Mouse (Mus musculus) lung, postnatal 0 days (tissue): ENCODE results near the gene Dixdc1. TPM values are rescaled to one million over a fixed set of nuclear protein-coding genes. Genes with fewer than 3 reads are reported as not detected.

ENCODE experiments used
- ATAC-seq: fragments of 200-750 bp; cut with Nextera tagmentation; 2 replicates; pipeline ENCODE4 v1.8.0; 2017; ENCODE audit warnings: moderate library complexity
- DNase-seq: peaks from one replicate; pipeline ENCODE4 v3.0.0-alpha.2; 2016; ENCODE audit warnings: low spot score
- H3K27ac ChIP-seq: fragments of 300-500 bp; sonication (generic); 2 replicates; pipeline ENCODE4 v1.5.1; 2014; ENCODE audit warnings: antibody characterized with exemption, mild to moderate bottlenecking, low read length, mixed read lengths
- H3K27me3 ChIP-seq: fragments of 300-500 bp; sonication (generic); replicated peaks from 2 replicates; pipeline ENCODE4 v1.6.1; 2014; ENCODE audit warnings: low read length, mixed read lengths; ENCODE audit not compliant: insufficient read depth
- H3K36me3 ChIP-seq: fragments of 300-500 bp; sonication (generic); 2 replicates; pipeline ENCODE4 v1.6.1; 2014; ENCODE audit warnings: low read length, mixed read lengths; ENCODE audit not compliant: insufficient read depth
- H3K4me1 ChIP-seq: fragments of 300-500 bp; sonication (generic); 2 replicates; pipeline ENCODE4 v1.6.1; 2014; ENCODE audit warnings: antibody characterized with exemption, low read depth, low read length, mixed read lengths; ENCODE audit not compliant: insufficient read depth
- H3K4me2 ChIP-seq: fragments of 300-500 bp; sonication (generic); replicated peaks from 2 replicates; pipeline ENCODE4 v1.6.1; 2014; ENCODE audit warnings: low read depth, mild to moderate bottlenecking, low read length, moderate library complexity, mixed read lengths
- H3K4me3 ChIP-seq: fragments of 300-500 bp; sonication (generic); 2 replicates; pipeline ENCODE4 v1.5.1; 2014; ENCODE audit warnings: low read depth, low read length
- H3K9ac ChIP-seq: fragments of 300-500 bp; sonication (generic); replicated peaks from 2 replicates; pipeline ENCODE4 v1.6.1; 2014; ENCODE audit warnings: low read depth, mild to moderate bottlenecking
- H3K9me3 ChIP-seq: fragments of 300-500 bp; sonication (generic); 2 replicates; pipeline ENCODE4 v1.6.1; 2016; ENCODE audit warnings: low read length, mixed read lengths
- CTCF ChIP-seq: IDR thresholded peaks from 2 replicates; pipeline ENCODE4 v1.5.1; 2016; ENCODE audit warnings: antibody characterized with exemption, mild to moderate bottlenecking
- EP300 ChIP-seq: IDR thresholded peaks from 2 replicates; pipeline ENCODE4 v1.6.1; 2016; ENCODE audit warnings: antibody characterized with exemption, mild to moderate bottlenecking, control low read depth
- WGBS: fragments of 180-500 bp; shearing (Covaris S2); extraction: QIAGEN DNeasy Blood & Tissue Kit; methylation state at CpG from one replicate; pipeline ENCODE4 v1.1.7; 2014; 5-methylcytosine and 5-hydroxymethylcytosine counted together
- polyA plus RNA-seq: library from polyadenylated mRNA; unstranded; fragments of >200 nt; fragmentation: Nextera tagmentation; extraction: Ambion mirVana; gene quantifications from 2 replicates; pipeline ENCODE4 v1.2.1, GENCODE M21; 2015

Gene Dixdc1
- polyA plus RNA-seq, 1 experiment from 2014 or later: 5.4 TPM

DNA sequence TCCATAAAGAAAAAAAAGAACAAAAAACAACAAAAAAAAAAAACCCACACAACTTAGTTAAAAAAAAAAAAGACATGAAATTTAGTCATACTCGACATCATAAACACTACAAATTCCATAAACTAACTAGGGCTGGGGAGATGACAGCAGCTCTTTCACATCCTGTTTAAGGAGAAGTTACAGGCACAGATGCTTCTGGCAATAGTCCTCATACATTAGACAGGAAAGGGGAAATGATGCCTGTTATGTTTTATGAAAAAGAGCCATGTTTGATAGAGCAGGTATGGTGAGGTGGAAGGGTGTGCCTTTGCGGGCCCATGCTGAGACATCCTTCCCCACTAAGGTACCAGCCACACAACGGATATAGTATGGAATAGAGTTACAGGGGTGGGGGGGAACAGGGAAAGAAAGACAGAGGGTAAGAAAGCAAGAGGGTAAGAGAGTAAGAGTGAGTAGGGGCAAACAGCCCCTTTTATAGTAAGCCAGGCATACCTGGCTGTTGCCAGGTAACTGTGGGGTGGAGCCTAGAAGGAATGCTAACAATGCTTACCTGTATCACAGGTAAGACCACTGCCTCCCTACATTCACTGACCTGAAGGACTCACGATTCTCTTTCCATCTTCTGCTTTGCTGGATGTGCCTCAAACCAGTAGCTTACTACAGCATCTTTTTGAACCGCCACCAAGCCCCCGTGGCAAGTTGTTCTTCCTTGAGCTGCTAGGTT lies 22.4 kb upstream of the Dixdc1 start:
- no peaks in the 10 kb centered on the region for H3K4me1 ChIP-seq
- H3K27ac ChIP-seq: 0 out of 2 replicates have a peak overlapping the region, but pooled peaks have one; percentile 12
- WGBS: 34% methylated on average over 6 of the region's 6 CpGs
- H3K4me3 ChIP-seq: no peak overlapping the region
- H3K4me2 ChIP-seq: no peak overlapping the region
- H3K9ac ChIP-seq: no peak overlapping the region
- no peak for TF ChIP-seq EP300
- no peak for TF ChIP-seq CTCF
- H3K27me3 ChIP-seq: no peaks in the 10 kb centered on the region
- ATAC-seq: 0 out of 2 replicates have a peak, but pooled peaks have one; percentile 35
- DNase-seq: no peak
- no peaks in the 10 kb centered on the region for H3K36me3 ChIP-seq
- no peaks in the 10 kb centered on the region for H3K9me3 ChIP-seq

DNA sequence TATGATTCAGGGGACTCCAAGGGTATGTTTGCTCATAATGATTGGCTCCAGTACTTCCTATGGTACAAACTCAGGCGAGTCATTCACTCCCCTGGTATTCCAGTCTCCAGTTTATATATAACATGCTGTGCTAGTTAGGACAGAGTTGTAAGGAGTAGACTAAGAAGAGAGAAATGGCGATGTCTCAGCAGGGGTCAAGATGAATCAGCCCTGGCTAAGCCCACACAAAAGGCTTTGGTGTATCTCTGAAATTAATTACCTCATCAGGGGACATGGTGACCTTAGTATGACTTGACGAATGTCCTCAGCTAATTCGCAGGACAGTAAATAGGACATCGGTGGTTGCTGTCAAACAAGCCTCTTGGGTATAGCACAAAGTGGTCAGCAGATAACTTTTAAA lies 17.4 kb upstream of the Dixdc1 start:
- TF ChIP-seq EP300: no peak
- TF ChIP-seq CTCF: no peak
- Histone ChIP-seq H3K4me2 (no peak overlapping the region), H3K9me3 (no peaks in the 10 kb centered on the region), H3K27ac (no peak overlapping the region), H3K9ac (no peak overlapping the region), H3K4me3 (no peak overlapping the region), H3K27me3 (no peaks in the 10 kb centered on the region), H3K36me3 (no peaks in the 10 kb centered on the region), H3K4me1 (no peaks in the 10 kb centered on the region)
- ATAC-seq (no peak), DNase-seq (no peak)
- WGBS: 60% methylated on average over 5 of the region's 5 CpGs

DNA sequence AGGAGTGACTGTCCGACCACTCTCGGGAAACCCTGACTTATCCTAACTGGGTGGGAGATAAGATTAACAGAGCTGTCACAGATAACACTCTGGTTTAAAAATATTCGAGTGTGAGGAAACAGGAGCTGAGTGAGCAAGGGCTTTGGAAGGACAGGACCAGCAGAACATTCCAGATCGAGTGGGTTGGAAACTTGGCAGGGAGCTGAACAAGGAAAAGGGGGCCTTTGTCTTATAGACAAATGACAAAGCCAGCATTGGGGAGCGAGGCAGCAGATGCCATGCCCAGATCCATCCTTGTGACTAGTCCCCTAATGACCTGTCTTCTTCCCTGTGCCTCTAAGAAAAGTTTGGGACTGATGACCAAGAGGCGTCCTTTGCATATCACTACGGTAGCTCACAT lies 14.6 kb upstream of the Dixdc1 start:
- DNase-seq (no peak), ATAC-seq (no peak)
- Histone ChIP-seq H3K36me3 (no peaks in the 10 kb centered on the region), H3K9ac (peak overlapping the region; percentile 48), H3K27ac (peak overlapping the region; percentile 91), H3K4me3 (peak overlapping the region; percentile 29), H3K27me3 (no peaks in the 10 kb centered on the region), H3K4me1 (peaks cover 10% of the 10 kb centered on the region; the same call in 1 of the 2 replicates), H3K9me3 (no peaks in the 10 kb centered on the region), H3K4me2 (peak overlapping the region; percentile 53)
- TF ChIP-seq CTCF (no peak), EP300 (no peak)
- WGBS: 30% methylated on average over 7 of the region's 7 CpGs

DNA sequence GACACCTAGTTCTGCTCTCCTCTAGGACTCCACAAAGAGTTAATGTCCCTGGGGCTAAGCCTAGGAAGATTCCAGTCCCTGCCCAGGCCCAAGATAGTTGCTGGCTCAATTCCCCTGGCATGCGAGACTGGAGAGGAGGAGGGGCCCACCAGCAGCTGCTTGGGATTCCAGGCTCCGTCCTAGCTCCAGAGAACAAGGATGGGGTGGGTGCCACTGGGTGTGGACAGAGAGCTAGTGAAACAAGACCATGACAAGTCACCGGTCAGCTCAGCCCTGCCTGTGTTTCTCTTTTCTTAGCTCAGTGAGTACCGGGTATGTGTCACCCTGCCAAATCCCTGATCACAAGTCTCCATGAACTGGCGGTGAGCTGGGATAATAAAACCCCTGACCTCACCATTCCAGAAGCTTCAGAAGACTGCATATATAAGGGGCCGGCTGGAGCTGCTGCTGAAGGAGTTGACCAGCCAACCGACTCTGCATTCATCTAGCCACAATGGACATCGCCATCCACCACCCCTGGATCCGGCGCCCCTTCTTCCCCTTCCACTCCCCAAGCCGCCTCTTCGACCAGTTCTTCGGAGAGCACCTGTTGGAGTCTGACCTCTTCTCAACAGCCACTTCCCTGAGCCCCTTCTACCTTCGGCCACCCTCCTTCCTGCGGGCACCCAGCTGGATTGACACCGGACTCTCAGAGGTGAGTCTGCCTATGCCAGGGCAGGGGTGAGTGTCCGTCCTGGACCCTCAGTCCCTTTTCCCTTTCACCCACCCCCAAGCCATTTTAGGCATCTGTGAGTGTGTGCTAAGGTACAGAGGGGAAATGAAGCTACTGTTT lies 13.7 kb upstream of the Dixdc1 start:
- DNase-seq (peak; percentile 96), ATAC-seq (peak; percentile 94)
- Histone ChIP-seq H3K27me3 (no peaks in the 10 kb centered on the region), H3K9me3 (no peaks in the 10 kb centered on the region), H3K4me3 (peak overlapping the region; percentile 29), H3K36me3 (no peaks in the 10 kb centered on the region), H3K9ac (peak overlapping the region; percentile 48), H3K4me1 (peaks cover 10% of the 10 kb centered on the region; the same call in 1 of the 2 replicates), H3K27ac (peak overlapping the region; percentile 91), H3K4me2 (peak overlapping the region; percentile 53)
- WGBS: 38% methylated on average over 17 of the region's 17 CpGs
- TF ChIP-seq EP300 (peak; percentile 66), CTCF (no peak)

DNA sequence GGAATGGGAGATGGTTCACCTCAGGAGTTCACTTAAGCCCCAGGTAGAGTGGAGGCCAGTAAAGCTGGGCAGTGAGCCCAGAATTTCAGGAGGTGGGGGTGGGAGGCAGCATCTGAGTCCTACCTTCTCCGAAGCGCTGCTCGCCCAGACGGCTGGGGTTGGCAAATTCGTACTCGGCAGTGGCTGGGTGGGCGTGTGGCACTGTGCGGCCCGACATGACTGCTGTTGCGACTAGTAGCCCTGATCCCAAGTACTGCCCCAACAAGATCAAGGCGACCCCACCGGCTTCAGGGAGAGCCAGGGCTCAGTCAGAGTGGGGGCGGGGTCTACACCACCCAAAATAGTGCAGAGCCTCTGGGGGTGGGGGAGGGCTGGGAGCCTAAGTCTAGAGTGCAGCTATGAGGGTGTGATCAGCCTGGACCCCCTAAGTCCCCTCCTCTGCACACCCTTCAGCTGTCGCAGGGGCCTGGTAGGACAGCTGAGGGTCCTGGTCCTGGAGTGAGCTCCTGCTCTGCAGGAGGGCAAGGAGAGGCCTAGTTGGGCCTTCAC lies 12.8 kb upstream of the Dixdc1 start, which contains the start of gene Hspb2:
TSS of gene Hspb2 (minus strand) at position 301 of the 549 bp plus-strand sequence.
- peak within 1 kb of the TSS; percentile 91 for H3K27ac ChIP-seq
- no peaks in the 10 kb centered on the region for H3K9me3 ChIP-seq
- no peaks in the 10 kb centered on the region for H3K36me3 ChIP-seq
- no peaks in the 10 kb centered on the region for H3K27me3 ChIP-seq
- TF ChIP-seq CTCF (no peak), EP300 (no peak)
- DNase-seq: peak; percentile 60
- ATAC-seq: peak; percentile 57
- H3K4me2 ChIP-seq: peak within 1 kb of the TSS; percentile 53
- H3K4me3 ChIP-seq: peak within 1 kb of the TSS; percentile 29
- H3K9ac ChIP-seq: peak within 1 kb of the TSS; percentile 48
- 39% methylated on average over 14 of the region's 14 CpGs for WGBS
- peaks cover 10% of the 10 kb centered on the region; the same call in 1 of the 2 replicates for H3K4me1 ChIP-seq

DNA sequence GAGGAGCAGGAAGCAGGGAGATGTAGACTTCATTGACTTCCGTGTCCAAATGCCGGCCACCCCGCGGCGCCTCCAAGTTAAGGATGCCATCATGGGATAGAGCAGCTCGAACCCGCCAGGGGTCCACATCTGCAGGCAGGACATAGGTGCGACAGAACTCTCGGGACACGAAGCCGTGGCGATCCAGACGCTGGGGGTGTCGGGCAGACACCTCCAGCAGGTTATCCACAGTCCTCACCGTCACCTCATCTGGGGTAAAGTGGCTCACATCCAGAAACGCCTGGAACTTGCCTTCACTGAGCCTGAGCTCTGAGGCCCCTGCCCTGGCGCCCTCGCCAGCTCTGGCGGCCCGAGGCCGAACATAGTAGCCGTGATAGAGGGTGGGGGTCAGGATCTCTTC lies 12.0 kb upstream of the Dixdc1 start, which contains the start of gene Cryab:
TSS of gene Cryab (plus strand) at position 3 of the 400 bp plus-strand sequence.
- 57% methylated on average over 22 of the region's 22 CpGs for WGBS
- H3K36me3 ChIP-seq: no peaks in the 10 kb centered on the region
- H3K27me3 ChIP-seq: no peaks in the 10 kb centered on the region
- DNase-seq: no peak
- peaks cover 10% of the 10 kb centered on the region; the same call in 1 of the 2 replicates for H3K4me1 ChIP-seq
- no peaks in the 10 kb centered on the region for H3K9me3 ChIP-seq
- TF ChIP-seq CTCF: no peak
- TF ChIP-seq EP300: no peak
- H3K4me2 ChIP-seq: peak within 1 kb of the TSS; percentile 53
- peak within 1 kb of the TSS; percentile 21 for H3K4me3 ChIP-seq
- H3K27ac ChIP-seq: peak within 1 kb of the TSS; percentile 91
- H3K9ac ChIP-seq: peak within 1 kb of the TSS; percentile 48; the same call in 1 of the 2 replicates
- ATAC-seq: no peak
